Mouse (Mus musculus) embryonic facial prominence, embryonic 14.5 days (tissue): Measurements from ENCODE around the gene Dapk2. TPM values are rescaled to one million over a fixed set of nuclear protein-coding genes. Genes with fewer than 3 reads are reported as not detected.

Source experiments
- ATAC-seq: fragments of 200-750 bp; cut with Nextera tagmentation; 2 replicates; pipeline ENCODE4 v1.8.0; 2017; ENCODE audit warnings: low read depth, moderate number of reproducible peaks, moderate TSS enrichment
- DNase-seq: peaks from one replicate; pipeline ENCODE4 v3.0.0-alpha.2; 2015; ENCODE audit warnings: low spot score
- H3K27ac ChIP-seq: fragments of 300-500 bp; sonication (generic); replicated peaks from 2 replicates; pipeline ENCODE4 v1.5.1; 2014; ENCODE audit warnings: low read depth, mild to moderate bottlenecking, low read length, moderate library complexity
- H3K27me3 ChIP-seq: fragments of 300-500 bp; sonication (generic); replicated peaks from 2 replicates; pipeline ENCODE4 v1.6.1; 2014; ENCODE audit warnings: low read length; ENCODE audit not compliant: control insufficient read depth, insufficient read depth
- H3K36me3 ChIP-seq: fragments of 300-500 bp; sonication (generic); 2 replicates; pipeline ENCODE4 v1.6.1; 2014; ENCODE audit warnings: low read length, mixed read lengths; ENCODE audit not compliant: control insufficient read depth, insufficient read depth
- H3K4me1 ChIP-seq: fragments of 300-500 bp; sonication (generic); 2 replicates; pipeline ENCODE4 v1.6.1; 2014; ENCODE audit warnings: antibody characterized with exemption, low read length; ENCODE audit not compliant: control insufficient read depth, insufficient read depth
- H3K4me2 ChIP-seq: fragments of 300-500 bp; sonication (generic); 2 replicates; pipeline ENCODE4 v1.6.1; 2014; ENCODE audit warnings: low read depth, mild to moderate bottlenecking, low read length, moderate library complexity, mixed read lengths
- H3K4me3 ChIP-seq: fragments of 300-500 bp; sonication (generic); 2 replicates; pipeline ENCODE4 v1.5.1; 2014; ENCODE audit warnings: low read depth, mild to moderate bottlenecking, low read length
- H3K9ac ChIP-seq: fragments of 300-500 bp; sonication (generic); 2 replicates; pipeline ENCODE4 v1.6.1; 2014; ENCODE audit warnings: low read depth, mild to moderate bottlenecking, low read length, moderate library complexity, mixed read lengths
- H3K9me3 ChIP-seq: fragments of 300-500 bp; sonication (generic); 2 replicates; pipeline ENCODE4 v1.6.1; 2016; ENCODE audit warnings: low read length; ENCODE audit not compliant: control insufficient read depth
- WGBS: fragments of 180-500 bp; shearing (Covaris S2); extraction: QIAGEN DNeasy Blood & Tissue Kit; methylation state at CpG from one replicate; pipeline ENCODE4 v1.1.7; 2014; 5-methylcytosine and 5-hydroxymethylcytosine counted together
- polyA plus RNA-seq: library from polyadenylated mRNA; unstranded; fragments of >200 nt; fragmentation: Nextera tagmentation; extraction: Ambion mirVana; gene quantifications from 2 replicates; pipeline ENCODE4 v1.2.1, GENCODE M21; 2014

Dapk2 gene
- polyA plus RNA-seq, 1 experiment from 2014 or later = 14.3 TPM

- H3K9me3 ChIP-seq = no peaks in the 10 kb centered on the region
- no peak for ATAC-seq
- no peak overlapping the region for H3K9ac ChIP-seq
- no peak for DNase-seq
- H3K27ac ChIP-seq = no peak overlapping the region
- WGBS = 75% methylated on average over 12 of the region's 12 CpGs
- H3K27me3 ChIP-seq = no peaks in the 10 kb centered on the region
- no peaks in the 10 kb centered on the region for H3K4me1 ChIP-seq
- H3K4me2 ChIP-seq = no peak overlapping the region
- H3K36me3 ChIP-seq = no peaks in the 10 kb centered on the region
- no peak overlapping the region for H3K4me3 ChIP-seq
Observed at GRCm38 (mm10) chr9:66171275-66171921, 13.4 kb downstream of the Dapk2 start.

GRCm38 (mm10) chr9:66173316-66173855 lies 15.4 kb downstream of the Dapk2 start:
- no peak for DNase-seq
- Histone ChIP-seq H3K9me3 (no peaks in the 10 kb centered on the region), H3K4me3 (no peak overlapping the region), H3K4me2 (no peak overlapping the region), H3K4me1 (no peaks in the 10 kb centered on the region), H3K27ac (no peak overlapping the region), H3K9ac (no peak overlapping the region), H3K27me3 (no peaks in the 10 kb centered on the region), H3K36me3 (no peaks in the 10 kb centered on the region)
- ATAC-seq = no peak
- 97% methylated on average over 5 of the region's 5 CpGs for WGBS

GRCm38 (mm10) chr9:66174985-66175384 lies 17.0 kb downstream of the Dapk2 start:
- no peaks in the 10 kb centered on the region for H3K27me3 ChIP-seq
- no peak overlapping the region for H3K27ac ChIP-seq
- 84% methylated on average over 3 of the region's 3 CpGs for WGBS
- ATAC-seq (no peak), DNase-seq (no peak)
- no peak overlapping the region for H3K9ac ChIP-seq
- H3K9me3 ChIP-seq = no peaks in the 10 kb centered on the region
- no peaks in the 10 kb centered on the region for H3K4me1 ChIP-seq
- no peak overlapping the region for H3K4me3 ChIP-seq
- H3K4me2 ChIP-seq = no peak overlapping the region
- no peaks in the 10 kb centered on the region for H3K36me3 ChIP-seq

GRCm38 (mm10) chr9:66177975-66178374 lies 20.0 kb downstream of the Dapk2 start:
- ATAC-seq (no peak), DNase-seq (no peak)
- no peaks in the 10 kb centered on the region for H3K27me3 ChIP-seq
- WGBS = 40% methylated on average over 1 of the region's 1 CpGs
- peaks cover 3% of the 10 kb centered on the region; the same call in 1 of the 2 replicates for H3K4me1 ChIP-seq
- no peak overlapping the region for H3K4me2 ChIP-seq
- H3K9ac ChIP-seq = no peak overlapping the region
- H3K36me3 ChIP-seq = no peaks in the 10 kb centered on the region
- no peak overlapping the region for H3K4me3 ChIP-seq
- no peaks in the 10 kb centered on the region for H3K9me3 ChIP-seq
- H3K27ac ChIP-seq = no peak overlapping the region

GRCm38 (mm10) chr9:66179795-66180194 lies 21.8 kb downstream of the Dapk2 start:
- ATAC-seq = no peak
- Histone ChIP-seq H3K9ac (no peak overlapping the region), H3K4me2 (no peak overlapping the region), H3K27ac (no peak overlapping the region), H3K27me3 (no peaks in the 10 kb centered on the region), H3K9me3 (no peaks in the 10 kb centered on the region), H3K36me3 (no peaks in the 10 kb centered on the region), H3K4me1 (peaks cover 3% of the 10 kb centered on the region; the same call in 1 of the 2 replicates), H3K4me3 (no peak overlapping the region)
- no peak for DNase-seq
- 79% methylated on average over 6 of the region's 6 CpGs for WGBS

GRCm38 (mm10) chr9:66181126-66181825 lies 23.3 kb downstream of the Dapk2 start:
- H3K27ac ChIP-seq = peak overlapping the region; percentile 41; the same call in 1 of the 2 replicates
- H3K27me3 ChIP-seq = no peaks in the 10 kb centered on the region
- H3K4me2 ChIP-seq = no peak overlapping the region
- no peak overlapping the region for H3K4me3 ChIP-seq
- peak; percentile 87 for ATAC-seq
- H3K4me1 ChIP-seq = peaks cover 3% of the 10 kb centered on the region; the same call in 1 of the 2 replicates
- H3K9me3 ChIP-seq = no peaks in the 10 kb centered on the region
- peak; percentile 74 for DNase-seq
- H3K9ac ChIP-seq = no peak overlapping the region
- WGBS = 67% methylated on average over 4 of the region's 4 CpGs
- H3K36me3 ChIP-seq = no peaks in the 10 kb centered on the region

- ATAC-seq (no peak), DNase-seq (peak; percentile 63)
- no peak overlapping the region for H3K4me3 ChIP-seq
- 61% methylated on average over 11 of the region's 11 CpGs for WGBS
- no peaks in the 10 kb centered on the region for H3K9me3 ChIP-seq
- peaks cover 3% of the 10 kb centered on the region; the same call in 1 of the 2 replicates for H3K4me1 ChIP-seq
- no peak overlapping the region for H3K9ac ChIP-seq
- no peaks in the 10 kb centered on the region for H3K27me3 ChIP-seq
- no peaks in the 10 kb centered on the region for H3K36me3 ChIP-seq
- no peak overlapping the region for H3K4me2 ChIP-seq
- H3K27ac ChIP-seq = peak overlapping the region; percentile 41
Observed at GRCm38 (mm10) chr9:66181826-66182678, 24.0 kb downstream of the Dapk2 start.

GRCm38 (mm10) chr9:66182679-66182993 lies 24.6 kb downstream of the Dapk2 start:
- no peaks in the 10 kb centered on the region for H3K36me3 ChIP-seq
- H3K4me1 ChIP-seq = peaks cover 3% of the 10 kb centered on the region; the same call in 1 of the 2 replicates
- no peaks in the 10 kb centered on the region for H3K27me3 ChIP-seq
- DNase-seq (no peak), ATAC-seq (no peak)
- 65% methylated on average over 3 of the region's 3 CpGs for WGBS
- H3K4me3 ChIP-seq = no peak overlapping the region
- no peak overlapping the region for H3K9ac ChIP-seq
- no peak overlapping the region for H3K4me2 ChIP-seq
- peak overlapping the region; percentile 41 for H3K27ac ChIP-seq
- no peaks in the 10 kb centered on the region for H3K9me3 ChIP-seq
